Mouse (Mus musculus): ENCODE results near the gene Slc35f2.

The Slc35f2 gene

DNA sequence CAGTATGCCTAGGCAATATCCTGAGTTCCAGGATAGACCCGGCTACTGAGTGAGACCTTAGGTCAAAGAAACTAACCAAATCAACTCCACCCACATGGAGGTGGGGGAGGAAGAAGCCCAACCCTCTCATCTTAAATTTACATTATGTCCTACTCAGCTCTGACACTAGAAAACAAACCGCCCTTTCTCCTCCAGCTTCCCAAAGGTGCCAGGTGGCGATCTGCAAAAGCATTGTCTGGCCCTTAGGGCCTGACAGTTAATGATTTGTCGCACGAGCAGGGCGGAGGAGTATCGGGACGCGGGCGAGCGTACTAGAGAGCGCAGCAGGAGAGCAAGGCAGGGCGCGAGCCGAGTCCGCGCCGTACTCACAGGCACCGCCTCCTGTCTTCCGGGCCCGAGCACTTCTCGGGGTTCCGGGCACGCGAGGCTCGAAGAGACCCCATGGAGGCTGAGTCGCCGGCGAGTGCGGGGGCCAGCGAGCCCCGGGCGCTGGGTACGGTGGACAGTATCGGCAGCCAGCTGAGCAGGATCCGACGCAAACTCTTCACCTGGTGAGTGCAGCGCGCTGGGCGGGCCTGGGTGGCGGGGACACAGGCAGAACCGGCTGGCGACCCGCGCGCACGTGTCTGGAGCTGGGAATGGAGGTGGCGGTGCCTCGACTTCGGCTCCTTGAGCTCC lies at the start of gene Slc35f2:
TSS of gene Slc35f2 (plus strand) at position 195 of the 678 bp plus-strand sequence.
- peak; percentile 4 for DNase-seq (ENCODE audit: low spot score)

DNA sequence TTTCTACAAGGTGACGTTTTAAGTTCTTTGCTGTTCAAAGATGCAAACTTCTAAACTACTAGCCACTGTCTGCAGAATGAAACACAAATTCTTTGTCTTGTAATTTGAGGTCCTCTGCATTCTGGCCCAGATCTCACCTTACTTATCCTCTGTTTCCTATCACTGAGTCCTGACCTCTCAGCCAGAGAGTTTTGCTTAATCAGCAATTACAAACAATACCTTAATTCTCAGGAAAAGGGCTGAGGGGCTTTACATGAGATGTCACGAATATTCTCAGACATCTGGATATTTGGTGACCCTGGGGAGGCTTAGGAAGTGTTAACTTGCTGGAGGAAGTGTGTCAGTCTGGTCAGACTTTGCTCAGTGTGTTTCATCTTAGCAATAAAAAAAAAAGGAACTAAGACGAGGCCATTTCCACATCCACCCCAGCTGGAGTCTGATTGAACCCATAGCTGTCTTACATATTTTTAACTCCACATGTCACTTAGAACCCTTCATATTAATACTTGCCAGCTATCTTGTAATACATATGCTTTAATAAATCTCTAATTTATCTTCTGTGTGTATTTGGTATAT lies 30.4 kb upstream of the Slc35f2 start:
- no peak for DNase-seq (ENCODE audit: low spot score)

DNA sequence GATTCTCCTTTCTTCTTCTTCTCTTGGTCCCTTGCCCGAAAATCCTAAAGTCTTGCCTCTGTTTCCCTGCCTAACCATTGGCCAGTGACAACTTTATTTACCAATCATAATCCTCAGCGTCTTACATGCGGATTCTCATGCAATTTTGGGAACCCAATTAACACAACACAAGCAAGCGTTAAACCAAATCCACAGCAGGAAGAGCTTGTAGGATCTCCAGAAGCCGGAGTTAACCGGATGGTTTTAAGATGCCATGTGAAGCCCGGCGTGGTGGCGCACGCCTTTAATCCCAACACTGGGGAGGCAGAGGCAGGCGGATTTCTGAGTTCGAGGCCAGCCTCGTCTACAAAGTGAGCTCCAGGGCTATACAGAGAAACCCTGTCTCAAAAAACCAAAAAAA lies 20.9 kb upstream of the Slc35f2 start:
- no peak for DNase-seq (ENCODE audit: low spot score)

DNA sequence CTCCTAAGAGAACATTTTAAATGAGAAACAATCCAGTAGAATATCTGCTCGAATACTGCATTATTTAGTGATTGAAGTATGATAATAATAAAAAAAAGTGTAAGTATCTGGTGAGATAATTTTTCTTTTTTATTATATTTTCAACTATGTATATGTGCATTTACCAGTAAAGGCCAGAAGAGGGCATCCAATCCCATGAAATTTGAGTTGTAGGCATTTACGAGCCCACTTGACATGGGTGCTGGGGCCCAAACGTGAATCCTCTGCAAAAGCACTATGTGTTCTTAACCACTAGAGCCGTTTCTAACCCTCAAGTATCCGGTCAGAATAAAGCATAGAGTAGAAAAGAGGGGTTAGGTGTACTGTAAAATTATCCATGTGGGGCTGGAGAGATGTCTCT lies 20.4 kb upstream of the Slc35f2 start:
- no peak for DNase-seq (ENCODE audit: low spot score)

DNA sequence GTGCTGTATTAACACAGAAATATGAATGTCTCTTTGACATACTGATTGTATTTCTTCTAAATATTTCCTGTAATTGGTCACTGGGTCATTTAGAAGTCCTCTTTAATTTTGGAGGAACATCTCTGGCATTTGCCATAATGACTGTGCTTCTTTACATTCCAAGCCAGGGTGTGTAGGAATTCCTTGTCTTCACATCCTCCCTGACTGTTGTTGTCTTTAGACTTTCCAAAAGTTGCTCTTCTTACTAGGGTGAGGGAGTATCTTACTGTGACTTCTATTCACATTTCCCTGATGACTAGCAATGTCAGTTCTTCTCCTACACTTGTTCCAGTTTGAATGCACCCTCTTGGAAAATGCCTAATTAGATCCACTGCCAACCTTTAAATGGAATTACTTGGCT lies 16.5 kb upstream of the Slc35f2 start:
- DNase-seq (ENCODE audit: low spot score), result no peak

DNA sequence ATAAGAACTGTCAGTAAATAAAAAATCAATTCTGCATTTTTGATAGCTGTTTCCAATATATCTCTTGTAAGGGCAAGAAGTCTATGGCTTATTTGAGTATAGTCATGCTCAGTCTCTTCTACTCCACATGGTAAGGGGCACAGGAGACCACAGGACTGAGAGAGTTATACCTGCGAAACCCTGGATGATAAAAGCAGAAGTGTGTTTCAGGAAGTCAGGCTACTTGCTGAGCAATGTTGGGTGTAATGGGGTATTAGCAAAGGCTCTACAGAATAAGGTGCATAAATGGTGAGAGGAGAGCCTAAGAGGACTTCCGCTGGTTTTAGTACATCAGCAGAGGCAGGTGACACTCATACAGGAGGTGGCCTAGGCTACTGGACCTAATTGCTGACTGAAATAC lies 13.2 kb upstream of the Slc35f2 start:
- DNase-seq (ENCODE audit: low spot score), result no peak

DNA sequence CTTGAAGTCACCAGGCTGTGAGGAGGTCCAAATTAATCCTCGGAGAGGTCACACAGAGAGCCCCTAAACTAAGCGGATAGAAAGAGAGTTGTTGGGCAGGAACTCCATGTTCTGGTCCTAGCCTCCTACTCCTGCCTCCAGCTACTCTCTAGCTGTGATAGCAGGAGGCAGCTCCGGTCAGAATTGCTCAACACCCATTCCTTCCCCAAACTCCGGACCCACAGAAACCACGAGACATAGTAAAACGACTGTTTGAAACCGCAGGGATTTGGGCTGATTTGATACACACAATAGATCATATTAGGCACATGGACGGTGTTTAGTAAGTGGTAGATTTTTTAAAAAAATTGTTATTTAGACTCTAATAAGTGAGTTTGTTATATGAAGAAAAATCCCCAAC lies 6.6 kb upstream of the Slc35f2 start:
- no peak for DNase-seq (ENCODE audit: low spot score)

DNA sequence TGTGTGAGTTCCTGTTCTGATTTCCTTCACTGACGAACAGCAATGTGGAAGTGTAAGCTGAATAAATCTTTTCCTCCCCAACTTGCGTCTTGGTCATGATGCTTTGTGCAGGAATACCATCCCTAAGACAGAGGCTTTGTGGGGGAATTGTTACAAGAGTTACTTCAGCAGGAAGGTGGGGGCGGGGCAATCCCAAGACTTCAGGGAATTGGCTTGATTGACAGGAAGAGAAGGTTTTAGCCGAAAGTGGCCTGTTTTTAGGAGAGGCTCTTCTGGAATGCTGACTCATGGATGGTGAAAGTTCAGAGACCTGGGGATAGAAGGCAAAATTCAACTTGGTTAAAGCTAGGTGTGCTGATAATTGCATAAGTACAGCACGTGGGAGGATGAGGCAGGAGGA lies 2.9 kb upstream of the Slc35f2 start:
- no peak for DNase-seq (ENCODE audit: low spot score)

DNA sequence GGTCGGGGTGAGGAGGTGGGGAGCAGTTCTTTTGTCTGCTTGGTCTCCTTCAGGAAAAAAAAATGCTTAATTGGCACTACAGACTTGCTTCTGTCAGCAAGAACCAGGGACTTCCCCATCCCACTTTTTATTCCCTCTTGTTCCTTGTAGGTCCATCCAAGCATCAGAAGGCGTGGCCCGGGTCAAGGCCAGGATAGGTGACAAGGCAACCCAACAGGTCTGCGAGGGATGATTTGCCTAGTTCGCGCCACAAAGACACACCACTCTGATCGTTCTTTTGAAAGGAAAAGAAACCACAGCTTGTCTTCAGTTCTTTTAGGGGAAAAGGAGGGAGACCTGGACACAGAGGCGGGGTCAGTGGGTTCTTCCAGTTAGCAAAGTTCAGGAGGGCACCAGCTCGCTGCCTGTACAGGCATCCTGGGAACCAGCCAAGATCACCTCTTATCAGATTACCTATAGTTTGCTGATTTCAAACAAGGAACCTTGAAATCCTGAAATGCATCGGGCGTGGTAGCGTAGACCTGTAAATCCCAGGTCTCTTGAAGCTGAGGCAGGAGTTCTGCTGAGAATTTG lies 481 bp upstream of the Slc35f2 start:
- no peak for DNase-seq (ENCODE audit: low spot score)

DNA sequence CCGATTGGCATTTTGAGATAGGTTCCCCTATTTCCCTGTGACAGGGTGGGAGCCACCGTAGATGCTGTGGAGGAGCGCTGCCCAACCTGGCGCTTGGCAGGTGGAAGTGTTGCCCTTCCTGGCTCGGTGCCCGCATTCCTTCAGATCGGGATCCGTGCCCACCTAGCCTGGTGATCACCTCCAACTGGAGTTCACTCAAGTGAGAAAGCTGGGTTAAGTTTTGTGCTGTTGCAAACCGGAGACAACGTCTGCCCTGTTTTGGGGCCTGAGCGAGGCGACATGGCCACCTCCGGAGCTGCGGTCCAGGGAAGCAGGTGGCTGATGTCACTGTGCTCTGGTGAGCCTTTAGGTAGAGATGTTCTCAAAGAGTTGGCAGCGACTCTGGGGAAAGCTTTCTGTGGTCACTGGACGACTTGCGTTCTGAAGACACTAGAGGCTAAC lies 803 bp downstream of the Slc35f2 start:
- DNase-seq (ENCODE audit: low spot score), result no peak

DNA sequence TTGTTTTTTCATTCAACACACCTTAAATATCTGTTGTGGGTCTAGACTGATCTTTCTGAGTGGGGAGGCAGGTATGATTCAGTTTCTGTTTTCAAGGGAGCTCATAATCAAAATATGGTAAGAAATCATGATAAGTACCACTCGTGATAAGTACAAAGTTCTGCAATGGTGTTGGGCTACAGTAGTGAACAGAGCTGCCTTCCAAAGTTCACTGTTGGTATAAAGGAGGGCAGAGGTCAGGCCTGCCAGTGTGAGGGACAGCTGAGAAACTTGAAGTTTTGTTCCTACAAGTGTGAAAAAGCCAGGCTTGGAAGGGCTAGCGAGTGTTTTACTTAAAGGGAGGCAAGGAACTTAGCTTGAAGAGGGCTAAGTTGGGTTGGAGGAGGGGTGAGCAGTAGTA lies 4.2 kb downstream of the Slc35f2 start:
- DNase-seq (ENCODE audit: low spot score), result no peak

DNA sequence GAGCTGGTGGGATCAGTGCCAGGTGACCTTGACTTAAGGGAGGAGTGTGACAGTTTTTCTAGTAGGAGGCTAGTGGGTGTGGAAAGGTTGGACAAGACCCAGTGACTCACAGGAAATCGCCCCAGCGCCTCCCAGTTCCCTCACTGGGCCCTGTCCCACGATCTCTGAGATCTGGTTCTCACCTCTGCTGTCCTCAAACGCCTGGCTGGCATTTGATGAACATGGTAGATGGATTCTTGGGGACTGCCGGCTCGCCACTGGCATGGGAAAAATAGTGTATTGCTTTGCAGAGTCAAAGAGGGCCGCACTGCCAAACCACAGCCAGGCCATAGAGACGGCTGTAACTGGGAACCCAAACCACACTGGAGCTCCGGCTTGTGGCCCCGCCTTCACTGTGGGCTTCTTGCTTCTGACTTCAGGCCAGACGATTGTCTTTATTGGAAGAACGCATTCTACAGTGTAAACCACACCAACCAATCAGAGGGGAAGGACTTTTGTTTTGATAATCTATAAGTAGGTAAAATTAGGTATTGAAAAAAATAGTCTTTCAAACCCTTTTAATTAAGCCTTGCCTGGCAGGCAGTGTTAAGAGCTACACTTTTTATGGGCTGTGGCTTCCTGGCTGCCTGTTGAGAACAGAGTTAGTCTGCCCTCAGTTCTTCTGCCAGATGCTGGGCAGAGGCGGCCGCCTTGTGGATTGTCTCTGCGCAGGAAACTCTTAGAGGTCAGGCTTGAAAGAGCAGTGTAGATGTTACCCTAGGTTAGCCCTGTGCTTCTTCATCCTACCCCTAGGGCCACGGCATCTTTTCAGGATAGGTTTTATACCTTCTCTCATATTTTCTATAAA lies 15.4 kb downstream of the Slc35f2 start:
- no peak for DNase-seq (ENCODE audit: low spot score)

DNA sequence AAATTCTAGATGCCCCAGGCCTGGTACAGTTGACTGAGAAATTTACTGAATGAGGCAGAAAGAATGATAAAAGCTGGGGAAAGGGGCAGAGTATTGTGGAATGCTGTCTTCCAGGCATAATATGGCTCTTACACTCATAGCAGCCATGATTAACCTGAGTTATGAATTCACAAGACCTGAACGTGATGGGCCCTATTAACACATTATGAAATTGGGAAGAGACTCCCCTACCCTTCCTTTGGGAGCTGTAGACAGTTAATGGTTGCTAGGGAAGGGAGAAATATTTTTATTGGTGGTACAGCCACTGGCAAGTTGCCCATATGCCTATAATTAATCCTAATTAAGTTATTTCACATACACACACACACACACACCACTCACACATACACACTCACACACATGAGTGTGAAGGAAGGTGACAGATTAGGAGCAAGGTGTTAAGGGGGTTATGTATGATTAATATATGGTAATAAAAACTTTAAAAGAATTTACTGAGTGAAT lies 22.5 kb downstream of the Slc35f2 start:
- no peak for DNase-seq (ENCODE audit: low spot score)

DNA sequence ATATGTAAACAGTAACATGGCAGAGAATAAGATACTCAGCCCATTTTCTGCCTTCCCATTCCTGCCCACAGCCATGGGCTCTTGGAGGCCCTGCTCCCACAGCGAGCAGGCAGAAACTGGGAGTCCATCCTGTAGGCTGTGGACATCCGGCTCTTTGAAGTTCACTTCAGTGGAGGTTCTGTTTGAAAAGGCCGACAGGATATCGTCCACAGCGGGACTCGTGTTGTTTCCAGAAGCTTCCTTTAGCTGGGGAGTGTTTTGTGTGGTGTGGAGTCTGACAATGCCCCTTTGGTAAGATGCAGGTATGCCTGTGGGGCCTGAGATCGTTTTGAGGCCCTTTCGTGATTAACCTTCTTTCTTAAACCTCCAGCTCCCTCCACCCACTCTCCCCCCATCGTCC lies 23.2 kb downstream of the Slc35f2 start:
- DNase-seq (ENCODE audit: low spot score), result no peak

DNA sequence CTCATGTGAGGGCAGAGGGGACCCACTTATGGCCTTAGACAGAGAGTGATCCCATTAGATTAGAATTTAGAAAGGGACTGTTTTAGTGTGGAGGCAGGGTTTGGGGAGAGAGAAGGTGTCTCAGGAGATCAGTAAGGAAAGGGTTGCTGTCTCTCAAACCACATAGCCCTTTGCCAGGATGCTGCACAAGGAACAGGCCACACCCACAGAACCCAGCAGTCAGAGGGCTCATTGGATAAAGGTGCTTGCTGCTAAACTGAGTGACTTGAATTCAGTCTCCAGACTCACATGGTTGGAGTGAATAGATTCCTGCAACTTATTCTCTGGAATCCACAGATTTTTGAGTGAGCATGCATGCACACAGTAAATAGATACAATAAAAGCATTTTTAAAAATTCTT lies 24.0 kb downstream of the Slc35f2 start:
- DNase-seq (ENCODE audit: low spot score), result no peak

DNA sequence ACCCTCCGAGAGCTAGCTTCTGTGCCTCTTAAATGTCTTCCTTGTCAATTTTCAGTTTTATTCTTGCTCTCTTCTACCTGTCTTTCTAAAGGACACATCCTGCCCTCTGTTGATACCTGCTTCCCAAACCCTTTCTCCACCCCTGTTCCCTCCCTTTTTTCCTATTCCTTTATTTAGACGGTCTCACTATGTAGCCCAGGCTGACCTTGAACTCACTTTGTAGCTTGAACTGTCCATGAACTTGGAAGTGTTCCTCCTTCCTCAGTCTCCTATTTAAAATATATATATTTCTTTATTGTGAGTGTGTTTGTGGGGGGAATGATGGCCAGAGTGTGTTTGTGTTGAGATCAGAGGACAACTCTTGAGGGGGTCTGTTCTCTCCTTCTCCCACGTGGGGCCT lies 25.0 kb downstream of the Slc35f2 start:
- no peak for DNase-seq (ENCODE audit: low spot score)

DNA sequence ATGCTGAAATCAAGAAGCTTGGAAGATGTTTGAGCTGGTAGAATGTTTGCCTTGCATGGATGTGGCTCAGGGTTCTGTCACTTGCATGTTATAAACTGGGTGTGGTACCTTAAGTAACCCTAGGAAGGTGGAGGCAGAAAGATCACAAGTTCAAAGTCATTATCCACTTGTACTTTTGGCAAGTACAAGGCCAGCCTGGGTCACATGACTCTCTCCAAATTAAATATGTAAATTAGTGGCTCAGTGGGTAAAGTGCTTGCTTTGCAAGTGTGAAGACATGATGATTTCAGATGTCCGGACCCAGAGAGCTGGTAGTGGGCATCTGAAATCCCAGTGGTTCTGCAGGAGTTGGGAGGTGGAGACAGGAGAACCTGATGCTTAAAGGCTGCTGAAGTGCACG lies 25.8 kb downstream of the Slc35f2 start:
- no peak for DNase-seq (ENCODE audit: low spot score)

DNA sequence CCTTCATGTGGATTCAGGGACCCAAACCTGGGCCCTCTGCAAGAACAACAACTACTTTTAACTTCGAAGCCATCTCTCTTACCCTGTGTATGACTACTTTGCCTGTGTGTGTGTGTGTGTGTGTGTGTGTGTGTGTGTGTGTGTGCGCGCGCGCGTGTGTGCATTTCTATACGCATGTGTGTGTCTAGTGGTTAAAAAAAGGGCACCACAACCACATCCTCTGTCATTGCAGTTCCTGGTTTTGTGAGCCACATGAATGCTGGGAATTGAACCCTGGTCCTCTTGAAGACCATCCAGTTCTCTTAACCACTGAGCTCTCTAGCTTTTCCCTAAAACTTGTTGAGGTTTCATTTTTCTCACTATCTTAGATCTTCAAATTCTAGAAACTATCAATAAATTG lies 31.6 kb downstream of the Slc35f2 start:
- no peak for DNase-seq (ENCODE audit: low spot score)

DNA sequence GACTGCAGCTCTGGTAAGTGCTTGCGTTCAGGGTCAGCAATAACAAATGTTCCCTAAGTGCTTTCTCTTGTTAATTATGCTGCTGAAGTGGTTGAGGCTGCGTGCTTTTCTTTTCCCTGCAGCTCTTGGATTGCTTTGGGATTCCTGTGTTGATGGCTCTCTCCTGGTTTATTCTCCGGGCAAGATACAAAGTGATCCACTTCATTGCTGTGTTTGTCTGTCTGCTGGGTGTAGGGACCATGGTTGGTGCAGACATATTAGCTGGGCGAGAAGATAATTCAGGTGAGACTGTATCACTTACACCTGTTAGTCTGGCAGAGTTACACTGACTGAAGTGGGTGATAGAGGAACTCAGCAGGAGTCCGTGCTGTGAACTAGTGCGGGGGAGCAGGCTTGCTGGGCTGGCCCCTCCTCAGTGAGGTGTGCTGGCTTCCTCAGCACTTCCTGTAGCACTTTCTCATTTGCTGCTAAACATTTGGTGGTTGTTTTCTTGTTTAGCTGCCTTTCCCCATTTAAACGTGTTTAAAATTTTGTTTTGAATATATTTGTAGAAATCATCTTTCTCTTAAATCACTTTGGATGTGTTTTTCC lies 35.3 kb downstream of the Slc35f2 start:
- no peak for DNase-seq (ENCODE audit: low spot score)

DNA sequence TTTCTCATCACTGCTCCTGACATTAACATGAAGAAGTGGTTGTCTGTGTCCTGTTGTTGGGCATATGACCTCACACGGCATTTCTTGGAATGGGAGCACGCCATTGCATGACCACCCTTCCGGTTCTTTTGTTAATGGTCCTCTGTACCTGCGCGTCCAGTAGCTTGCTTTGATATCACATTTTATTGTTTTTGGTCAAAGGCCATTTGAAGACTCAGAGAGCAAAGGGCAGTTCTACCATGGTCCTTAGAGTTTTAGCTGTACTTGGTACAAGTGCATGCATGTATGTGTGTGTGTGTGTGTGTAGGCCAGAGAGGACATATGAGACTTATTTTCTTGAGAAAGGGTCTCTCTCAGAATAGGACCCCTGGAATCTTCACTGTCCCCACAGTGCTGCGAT lies 42.1 kb downstream of the Slc35f2 start:
- DNase-seq (ENCODE audit: low spot score), result no peak

DNA sequence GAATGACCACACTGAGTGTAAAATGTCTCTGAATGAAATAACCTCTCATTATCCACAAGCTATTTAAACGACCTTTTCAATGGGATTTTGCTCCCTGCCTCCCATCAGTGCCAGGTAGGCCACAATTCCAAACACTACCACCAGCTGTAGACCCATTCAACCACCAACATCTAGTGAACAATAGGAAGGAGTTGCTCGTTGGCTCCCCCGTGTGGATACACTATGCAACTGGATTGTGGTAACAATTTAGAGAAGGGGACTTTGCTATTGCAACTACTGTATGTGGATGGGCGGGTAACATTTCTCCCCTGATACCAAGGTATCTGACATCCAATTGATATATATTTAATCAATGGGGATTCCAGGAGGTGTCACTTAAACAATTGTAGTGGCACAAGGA lies 47.4 kb downstream of the Slc35f2 start:
- no peak for DNase-seq (ENCODE audit: low spot score)

DNA sequence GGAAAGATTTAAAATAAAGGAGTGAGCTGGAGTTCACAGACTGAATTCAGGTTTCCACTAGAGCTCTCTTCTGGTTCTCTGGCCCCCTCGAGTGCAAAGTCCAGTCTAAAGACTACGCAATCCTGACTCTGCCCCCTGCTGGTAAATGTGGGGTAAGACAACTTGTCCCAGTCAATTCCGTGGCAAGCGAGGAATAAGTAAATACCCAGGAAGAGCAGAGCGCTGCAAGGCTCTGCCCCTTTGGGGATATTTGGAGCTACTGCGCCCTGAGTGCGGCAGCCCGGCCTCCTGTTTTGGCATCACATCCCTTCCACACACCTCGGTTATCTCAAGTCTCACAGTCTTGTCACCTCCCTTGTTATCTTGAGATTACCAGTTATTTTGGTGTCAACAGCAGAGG lies 54.0 kb downstream of the Slc35f2 start:
- DNase-seq (ENCODE audit: low spot score), result no peak

Data from left cerebral cortex, adult 11 months (tissue).